Mouse (Mus musculus): ENCODE results near the gene Gm20388. TPM values are rescaled to one million over a fixed set of nuclear protein-coding genes. Genes with fewer than 3 reads are reported as not detected.

Gm20388 gene
- polyA plus RNA-seq, 1 experiment: 10.6 TPM

GRCm38 (mm10) chr8:122575735-122576647 is 2665.3 kb downstream of the Gm20388 start:
- no peaks in the 10 kb centered on the region; the same call in 1 of the 2 replicates for H3K4me1 ChIP-seq (ENCODE audit: control insufficient read depth, insufficient read depth, low read length)
- TF ChIP-seq CTCF (IDR thresholded peaks at IDR 0.05; ENCODE audit: control insufficient read depth, insufficient read depth, low read length) (no peak), POLR2A (IDR thresholded peaks at IDR 0.05; ENCODE audit: borderline replicate concordance, control insufficient read depth, low read depth, low read length) (no peak)
- peak overlapping the region; percentile 67 for H3K27ac ChIP-seq (ENCODE audit: control insufficient read depth, insufficient read depth, low read depth, low read length, poor library complexity)
- 6% methylated on average over 21 of the region's 21 CpGs for WGBS
- peak overlapping the region; percentile 71 for H3K4me3 ChIP-seq (replicated peaks; ENCODE audit: control insufficient read depth, low read depth, low read length)

GRCm38 (mm10) chr8:122576648-122577022 is 2666.0 kb downstream of the Gm20388 start, which contains the start of gene Aprt:
Gene Aprt, minus strand, starts transcription at chr8:122576909.
- WGBS: under 1% methylated on average over 39 of the region's 39 CpGs
- TF ChIP-seq POLR2A (IDR thresholded peaks at IDR 0.05; ENCODE audit: borderline replicate concordance, control insufficient read depth, low read depth, low read length) (peak; percentile 71; the same call in 1 of the 2 replicates), CTCF (IDR thresholded peaks at IDR 0.05; ENCODE audit: control insufficient read depth, insufficient read depth, low read length) (no peak)
- peak within 1 kb of the TSS; percentile 67 for H3K27ac ChIP-seq (ENCODE audit: control insufficient read depth, insufficient read depth, low read depth, low read length, poor library complexity)
- no peaks in the 10 kb centered on the region; the same call in 1 of the 2 replicates for H3K4me1 ChIP-seq (ENCODE audit: control insufficient read depth, insufficient read depth, low read length)
- H3K4me3 ChIP-seq (replicated peaks; ENCODE audit: control insufficient read depth, low read depth, low read length): peak within 1 kb of the TSS; percentile 71

GRCm38 (mm10) chr8:122577116-122577515 is 2666.5 kb downstream of the Gm20388 start:
- WGBS: 62% methylated on average over 10 of the region's 10 CpGs

GRCm38 (mm10) chr8:122579196-122579595 is 2668.6 kb downstream of the Gm20388 start:
- no peak for TF ChIP-seq POLR2A (IDR thresholded peaks at IDR 0.05; ENCODE audit: borderline replicate concordance, control insufficient read depth, low read depth, low read length)
- TF ChIP-seq CTCF (IDR thresholded peaks at IDR 0.05; ENCODE audit: control insufficient read depth, insufficient read depth, low read length): no peak

More at GRCm38 (mm10) chr8:122577116-122577515, 2666.5 kb downstream of the Gm20388 start:
- TF ChIP-seq CTCF (IDR thresholded peaks at IDR 0.05; ENCODE audit: control insufficient read depth, insufficient read depth, low read length) (no peak), POLR2A (IDR thresholded peaks at IDR 0.05; ENCODE audit: borderline replicate concordance, control insufficient read depth, low read depth, low read length) (no peak)
- Histone ChIP-seq H3K4me3 (replicated peaks; ENCODE audit: control insufficient read depth, low read depth, low read length) (no peak overlapping the region), H3K27ac (ENCODE audit: control insufficient read depth, insufficient read depth, low read depth, low read length, poor library complexity) (no peak overlapping the region), H3K4me1 (ENCODE audit: control insufficient read depth, insufficient read depth, low read length) (no peaks in the 10 kb centered on the region; the same call in 1 of the 2 replicates)

GRCm38 (mm10) chr8:122580926-122581325 is 2670.3 kb downstream of the Gm20388 start:
- TF ChIP-seq POLR2A (IDR thresholded peaks at IDR 0.05; ENCODE audit: borderline replicate concordance, control insufficient read depth, low read depth, low read length) (no peak), CTCF (IDR thresholded peaks at IDR 0.05; ENCODE audit: control insufficient read depth, insufficient read depth, low read length) (no peak)
- H3K4me1 ChIP-seq (ENCODE audit: control insufficient read depth, insufficient read depth, low read length): no peaks in the 10 kb centered on the region; the same call in 1 of the 2 replicates

More at GRCm38 (mm10) chr8:122579196-122579595, 2668.6 kb downstream of the Gm20388 start:
- Histone ChIP-seq H3K4me3 (replicated peaks; ENCODE audit: control insufficient read depth, low read depth, low read length) (no peak overlapping the region), H3K4me1 (ENCODE audit: control insufficient read depth, insufficient read depth, low read length) (no peaks in the 10 kb centered on the region; the same call in 1 of the 2 replicates), H3K27ac (ENCODE audit: control insufficient read depth, insufficient read depth, low read depth, low read length, poor library complexity) (no peak overlapping the region)
- 82% methylated on average over 7 of the region's 7 CpGs for WGBS

GRCm38 (mm10) chr8:122584981-122585380 is 2674.3 kb downstream of the Gm20388 start:
- 84% methylated on average over 9 of the region's 9 CpGs for WGBS
- H3K4me3 ChIP-seq (replicated peaks; ENCODE audit: control insufficient read depth, low read depth, low read length): no peak overlapping the region

More at GRCm38 (mm10) chr8:122580926-122581325, 2670.3 kb downstream of the Gm20388 start:
- Histone ChIP-seq H3K27ac (ENCODE audit: control insufficient read depth, insufficient read depth, low read depth, low read length, poor library complexity) (no peak overlapping the region), H3K4me3 (replicated peaks; ENCODE audit: control insufficient read depth, low read depth, low read length) (no peak overlapping the region)
- 89% methylated on average over 15 of the region's 15 CpGs for whole genome bisulfite sequencing

GRCm38 (mm10) chr8:122585411-122585891 is 2674.8 kb downstream of the Gm20388 start:
- H3K4me1 ChIP-seq (ENCODE audit: control insufficient read depth, insufficient read depth, low read length): no peaks in the 10 kb centered on the region; the same call in 1 of the 2 replicates
- 63% methylated on average over 14 of the region's 14 CpGs for WGBS
- no peak overlapping the region for H3K27ac ChIP-seq (ENCODE audit: control insufficient read depth, insufficient read depth, low read depth, low read length, poor library complexity)
- H3K4me3 ChIP-seq (replicated peaks; ENCODE audit: control insufficient read depth, low read depth, low read length): no peak overlapping the region
- TF ChIP-seq POLR2A (IDR thresholded peaks at IDR 0.05; ENCODE audit: borderline replicate concordance, control insufficient read depth, low read depth, low read length) (no peak), CTCF (IDR thresholded peaks at IDR 0.05; ENCODE audit: control insufficient read depth, insufficient read depth, low read length) (no peak)

More at GRCm38 (mm10) chr8:122584981-122585380, 2674.3 kb downstream of the Gm20388 start:
- Histone ChIP-seq H3K4me1 (ENCODE audit: control insufficient read depth, insufficient read depth, low read length) (no peaks in the 10 kb centered on the region; the same call in 1 of the 2 replicates), H3K27ac (ENCODE audit: control insufficient read depth, insufficient read depth, low read depth, low read length, poor library complexity) (no peak overlapping the region)
- TF ChIP-seq CTCF (IDR thresholded peaks at IDR 0.05; ENCODE audit: control insufficient read depth, insufficient read depth, low read length) (no peak), POLR2A (IDR thresholded peaks at IDR 0.05; ENCODE audit: borderline replicate concordance, control insufficient read depth, low read depth, low read length) (no peak)

GRCm38 (mm10) chr8:122586171-122586570 is 2675.5 kb downstream of the Gm20388 start:
- Histone ChIP-seq H3K27ac (ENCODE audit: control insufficient read depth, insufficient read depth, low read depth, low read length, poor library complexity) (no peak overlapping the region), H3K4me1 (ENCODE audit: control insufficient read depth, insufficient read depth, low read length) (no peaks in the 10 kb centered on the region; the same call in 1 of the 2 replicates), H3K4me3 (replicated peaks; ENCODE audit: control insufficient read depth, low read depth, low read length) (no peak overlapping the region)
- WGBS: 75% methylated on average over 7 of the region's 7 CpGs
- TF ChIP-seq CTCF (IDR thresholded peaks at IDR 0.05; ENCODE audit: control insufficient read depth, insufficient read depth, low read length) (no peak), POLR2A (IDR thresholded peaks at IDR 0.05; ENCODE audit: borderline replicate concordance, control insufficient read depth, low read depth, low read length) (no peak)

Measured in bone marrow, adult 2 months (tissue).